Mouse (Mus musculus): ENCODE measurements at regions not wholly inside any gene's neighbourhood (a gene's known extent, or its start where the extent isn't known, plus 50 kb on each side); places are given as distances from the start of the nearest gene placed in this dataset.

DNA sequence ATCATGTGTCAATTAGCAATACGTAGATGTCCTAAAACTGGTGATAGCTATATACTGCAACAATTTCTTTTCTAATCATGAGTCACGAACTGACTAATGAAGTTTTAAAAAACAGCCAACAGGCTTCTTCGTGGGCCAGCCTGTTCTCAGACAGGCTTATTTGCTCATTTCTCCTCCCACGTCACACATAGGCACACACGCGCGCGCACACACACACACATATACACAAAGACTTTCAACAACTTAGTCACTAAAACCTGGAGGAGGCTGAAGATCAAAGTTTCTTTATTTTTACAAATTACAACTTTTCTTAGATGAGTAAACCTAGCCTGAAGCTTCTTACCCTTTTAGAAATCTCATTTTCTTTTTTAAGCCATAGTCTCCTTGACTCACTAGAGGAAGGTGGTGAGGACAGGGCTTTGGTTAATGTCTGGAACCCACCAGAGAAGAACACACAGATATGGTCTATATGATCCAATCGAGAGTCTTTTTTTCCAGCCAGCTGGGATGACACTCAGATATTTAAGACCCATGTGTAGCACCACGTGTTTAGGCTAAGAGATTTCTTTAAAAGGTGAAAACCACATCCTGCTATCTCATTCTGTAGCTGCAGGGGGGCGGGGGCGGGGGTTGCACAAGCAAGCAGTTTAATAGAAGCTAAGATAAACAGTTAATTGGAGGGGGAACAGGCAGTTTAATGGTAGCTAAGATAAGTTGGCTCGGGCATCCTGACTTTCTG lies 62.5 kb upstream of the Slc9a9 start:
- no peak for TF ChIP-seq CHD2 (IDR thresholded peaks at IDR 0.05; ENCODE audit: low read depth, low read length)
- TF ChIP-seq MAFK (IDR thresholded peaks at IDR 0.05; ENCODE audit: insufficient read depth, low read depth, low read length), result no peak

Measured in ES-E14 (cell line).